Mouse (Mus musculus): ENCODE results near the gene Slc25a51.

DNA sequence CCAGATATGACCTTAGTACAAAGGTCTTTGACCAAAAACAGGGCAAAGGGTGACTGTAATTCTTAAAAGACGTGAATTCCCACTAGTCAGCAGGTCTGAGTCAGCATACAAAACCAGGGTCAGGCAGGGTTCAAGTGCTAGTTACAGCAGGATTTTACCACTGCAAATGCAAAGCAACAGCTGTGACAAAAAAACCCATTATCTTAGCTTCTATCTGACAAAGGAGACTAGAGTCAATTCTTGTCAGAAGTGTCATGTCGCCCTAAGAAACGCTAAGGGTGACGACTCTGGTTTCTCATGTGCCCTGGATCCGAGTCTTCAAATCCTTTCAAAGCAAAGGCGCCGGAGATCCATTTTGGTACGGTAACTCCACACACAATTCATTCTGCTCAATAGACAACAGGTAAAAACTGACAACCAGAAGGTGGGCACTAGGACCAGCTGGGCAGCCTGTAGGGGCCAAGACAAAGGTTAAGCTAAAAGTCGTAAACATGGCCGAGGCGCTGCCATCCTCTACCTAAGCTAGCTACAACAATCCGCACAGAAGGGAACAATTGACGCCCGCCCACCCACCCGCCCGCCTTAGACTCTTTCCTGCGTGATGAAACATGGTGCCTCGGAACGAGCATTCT, 747 bp downstream of the Slc25a51 start:
- TF ChIP-seq MAX (IDR thresholded peaks at IDR 0.05; ENCODE audit: low read depth) (no peak), CEBPB (IDR thresholded peaks at IDR 0.05; ENCODE audit: insufficient read depth, poor library complexity, severe bottlenecking) (no peak), REST (IDR thresholded peaks at IDR 0.05; ENCODE audit: insufficient read depth, insufficient read length) (no peak), POLR2A (IDR thresholded peaks at IDR 0.05; ENCODE audit: insufficient read length, low read depth) (no peak), E2F4 (IDR thresholded peaks at IDR 0.05; ENCODE audit: insufficient read depth) (no peak), MYOD1 (IDR thresholded peaks at IDR 0.05; ENCODE audit: control insufficient read depth in 1 of 3, insufficient read length in 2 of 3, low read depth in 2 of 3) (peak in 1 of 3 experiments; percentile 15), MYOG (IDR thresholded peaks at IDR 0.05; ENCODE audit: control insufficient read depth in 1 of 3, insufficient read depth in 1 of 3, insufficient read length in 2 of 3, low read depth in 2 of 3) (no peak), POLR2AphosphoS2 (IDR thresholded peaks at IDR 0.05; ENCODE audit: insufficient read length, low read depth) (no peak), USF1 (IDR thresholded peaks at IDR 0.05; ENCODE audit: low read depth) (no peak)
